Mouse (Mus musculus): ENCODE results near the gene Aif1. TPM values are rescaled to one million over a fixed set of nuclear protein-coding genes. Genes with fewer than 3 reads are reported as not detected.

Aif1 gene
- total and polyA plus RNA-seq, 3 experiments: 7.0 to 14.7 (median 14.1) TPM

DNA sequence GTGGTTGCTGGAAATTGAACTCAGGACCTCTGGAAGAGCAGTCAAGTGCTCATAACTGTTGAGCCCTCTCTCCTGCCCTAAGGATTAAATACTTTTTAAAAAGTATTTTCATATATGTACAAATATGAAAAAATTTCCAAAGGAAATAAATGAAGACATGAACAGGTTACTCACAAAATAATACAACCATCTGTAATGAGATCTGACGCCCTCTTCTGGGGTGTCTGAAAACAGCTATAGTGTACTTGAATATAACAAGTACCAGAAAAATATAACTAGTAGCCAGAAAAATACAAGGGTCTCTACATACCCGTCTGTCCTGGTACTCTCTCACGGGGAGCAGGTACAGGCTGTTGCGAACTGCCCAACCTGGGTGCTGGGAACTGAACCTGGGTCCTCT, 48.8 kb upstream of the Aif1 start:
- in situ Hi-C loops (cut with MboI; ENCODE audit: low pct_ligation_motif_present, low pct_unique_long_range_greater_than_20kb, low sequenced_read_pairs) (no loop called here), dilution Hi-C loops (cut with MboI; ENCODE audit: extremely low pct_ligation_motif_present, extremely low pct_unique_long_range_greater_than_20kb, low sequenced_read_pairs) (no loop called here)
- Histone ChIP-seq H3K27me3 (replicated peaks) (no peaks in the 10 kb centered on the region), H3K27ac (ENCODE audit: insufficient read depth, low read depth) (no peak overlapping the region), H3K79me2 (replicated peaks; ENCODE audit: control insufficient read depth, extremely low read depth, insufficient read depth, poor library complexity, severe bottlenecking) (no peaks in the 10 kb centered on the region; the same call in none of the 2 replicates), H3K4me3 (replicated peaks in 1 of 3; ENCODE audit: low read depth in 2 of 3, low read length in 2 of 3, poor library complexity in 1 of 3) (no peak overlapping the region), H3K9me3 (replicated peaks; ENCODE audit: low read length) (no peaks in the 10 kb centered on the region), H3K4me2 (ENCODE audit: insufficient read depth, low read depth, poor library complexity, severe bottlenecking) (no peak overlapping the region), H3K4me1 (ENCODE audit: control insufficient read depth in 1 of 2, insufficient read depth in 2 of 2) (peaks cover 21 to 76% of the 10 kb centered on the region in 2 experiments), H3K36me3 (replicated peaks in 1 of 2; ENCODE audit: control insufficient read depth in 1 of 2, insufficient read depth in 1 of 2, low read length in 1 of 2) (peaks cover 48 to 76% of the 10 kb centered on the region in 2 experiments), H3K9ac (ENCODE audit: insufficient read depth, low read depth) (no peak overlapping the region)
- TF ChIP-seq SMC3 (IDR thresholded peaks at IDR 0.05; ENCODE audit: low read depth, low read length): peak; percentile 13; the same call in 1 of the 2 replicates
- no peak for TF ChIP-seq MAFK (IDR thresholded peaks at IDR 0.05; ENCODE audit: insufficient replicate concordance, low read length)
- DNase-seq (ENCODE audit: extremely low read depth): no peak

DNA sequence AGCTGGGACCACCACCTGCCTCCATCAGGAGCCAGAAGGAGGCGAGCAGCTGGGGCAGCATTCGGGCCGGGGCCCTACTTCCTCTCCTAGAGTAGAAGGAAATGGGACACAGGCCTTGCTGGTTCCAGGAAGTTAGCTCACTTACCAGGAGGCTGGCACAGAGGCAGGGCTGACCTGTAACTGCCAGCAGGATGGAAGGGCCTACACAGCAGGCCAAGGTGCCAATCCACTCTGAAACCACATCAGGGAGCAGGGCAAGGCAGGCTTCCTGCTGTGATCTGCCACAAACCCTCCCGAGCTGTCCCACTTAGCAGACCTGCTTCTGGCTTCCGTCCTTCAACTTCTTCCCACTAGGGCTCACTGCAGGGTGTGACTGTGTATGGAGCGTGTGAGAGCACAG, 46.4 kb upstream of the Aif1 start:
- Histone ChIP-seq H3K4me3 (replicated peaks in 1 of 3; ENCODE audit: low read depth in 2 of 3, low read length in 2 of 3, poor library complexity in 1 of 3) (no peak overlapping the region), H3K4me2 (ENCODE audit: insufficient read depth, low read depth, poor library complexity, severe bottlenecking) (no peak overlapping the region), H3K27me3 (replicated peaks) (no peaks in the 10 kb centered on the region), H3K79me2 (replicated peaks; ENCODE audit: control insufficient read depth, extremely low read depth, insufficient read depth, poor library complexity, severe bottlenecking) (no peaks in the 10 kb centered on the region; the same call in none of the 2 replicates), H3K9me3 (replicated peaks; ENCODE audit: low read length) (no peaks in the 10 kb centered on the region), H3K9ac (ENCODE audit: insufficient read depth, low read depth) (no peak overlapping the region), H3K27ac (ENCODE audit: insufficient read depth, low read depth) (peak overlapping the region; percentile 43), H3K36me3 (replicated peaks in 1 of 2; ENCODE audit: control insufficient read depth in 1 of 2, insufficient read depth in 1 of 2, low read length in 1 of 2) (peaks cover 29 to 54% of the 10 kb centered on the region in 2 experiments), H3K4me1 (ENCODE audit: control insufficient read depth in 1 of 2, insufficient read depth in 2 of 2) (peaks cover 31 to 84% of the 10 kb centered on the region in 2 experiments)
- no peak for TF ChIP-seq MAX (IDR thresholded peaks at IDR 0.05; ENCODE audit: low read length)
- no peak for TF ChIP-seq MYC (IDR thresholded peaks at IDR 0.05; ENCODE audit: low read depth, low read length)
- TF ChIP-seq GABPA (IDR thresholded peaks at IDR 0.05; ENCODE audit: insufficient replicate concordance, low read depth, low read length): no peak
- TF ChIP-seq MAZ (IDR thresholded peaks at IDR 0.05; ENCODE audit: low read depth, low read length): no peak
- dilution Hi-C loops (cut with MboI; ENCODE audit: extremely low pct_ligation_motif_present, extremely low pct_unique_long_range_greater_than_20kb, low sequenced_read_pairs): no loop called here
- DNase-seq (ENCODE audit: extremely low read depth): no peak
- in situ Hi-C loops (cut with MboI; ENCODE audit: low pct_ligation_motif_present, low pct_unique_long_range_greater_than_20kb, low sequenced_read_pairs): no loop called here

DNA sequence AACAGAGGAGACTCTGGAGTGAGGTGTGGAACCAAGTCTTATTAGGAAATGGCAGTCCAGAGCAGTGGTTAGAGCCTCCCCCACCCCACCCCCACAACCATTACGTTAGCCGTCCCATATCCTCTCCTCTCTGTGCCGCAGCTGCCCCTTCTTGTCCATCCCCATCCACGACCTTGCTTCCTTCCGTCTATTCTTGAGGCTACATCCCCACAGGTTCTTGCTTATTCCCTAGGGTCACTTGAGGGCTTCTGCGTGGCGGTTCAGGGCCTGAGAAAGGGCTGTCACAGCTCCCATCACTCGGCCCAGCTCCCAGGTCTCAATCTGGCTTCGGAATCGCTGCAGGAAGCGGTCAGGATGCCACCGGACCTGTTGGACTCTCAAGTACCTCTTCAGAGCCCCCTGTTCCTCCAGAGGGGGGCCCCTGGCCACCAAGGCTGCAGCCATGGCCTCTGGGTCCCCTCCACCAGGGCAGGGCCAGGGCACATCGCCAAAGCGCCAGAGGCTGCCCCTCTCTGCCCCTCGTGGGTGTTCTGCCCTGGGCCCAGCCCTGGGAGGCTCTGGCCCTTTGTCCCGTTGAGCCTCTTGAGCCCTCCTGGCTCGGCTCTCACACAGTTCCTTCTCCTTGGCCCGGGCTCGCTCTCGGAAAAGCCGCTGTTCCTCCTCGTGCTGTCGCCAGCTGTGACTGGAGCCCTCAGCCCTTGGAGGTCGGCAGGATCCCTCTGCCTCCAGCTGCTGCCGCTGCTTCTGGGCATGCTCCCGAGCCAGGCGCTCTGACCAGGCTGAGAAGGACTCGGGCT, 44.5 kb upstream of the Aif1 start, which contains the start of gene Gm16181:
Gm16181 (plus strand) TSS at position 679 of the 797 bp plus-strand sequence.
- Histone ChIP-seq H3K79me2 (replicated peaks; ENCODE audit: control insufficient read depth, extremely low read depth, insufficient read depth, poor library complexity, severe bottlenecking) (no peaks in the 10 kb centered on the region; the same call in none of the 2 replicates), H3K27me3 (replicated peaks) (no peaks in the 10 kb centered on the region), H3K36me3 (replicated peaks in 1 of 2; ENCODE audit: control insufficient read depth in 1 of 2, insufficient read depth in 1 of 2, low read length in 1 of 2) (peaks cover 29 to 42% of the 10 kb centered on the region in 2 experiments), H3K9me3 (replicated peaks; ENCODE audit: low read length) (no peaks in the 10 kb centered on the region), H3K9ac (ENCODE audit: insufficient read depth, low read depth) (no peak within 1 kb of the TSS), H3K4me3 (replicated peaks in 1 of 3; ENCODE audit: low read depth in 2 of 3, low read length in 2 of 3, poor library complexity in 1 of 3) (no peak within 1 kb of the TSS), H3K4me1 (ENCODE audit: control insufficient read depth in 1 of 2, insufficient read depth in 2 of 2) (peaks cover 27 to 74% of the 10 kb centered on the region in 2 experiments), H3K27ac (ENCODE audit: insufficient read depth, low read depth) (peak within 1 kb of the TSS; percentile 92), H3K4me2 (ENCODE audit: insufficient read depth, low read depth, poor library complexity, severe bottlenecking) (peak within 1 kb of the TSS; percentile 43)
- in situ Hi-C loops (cut with MboI; ENCODE audit: low pct_ligation_motif_present, low pct_unique_long_range_greater_than_20kb, low sequenced_read_pairs) (no loop called here), dilution Hi-C loops (cut with MboI; ENCODE audit: extremely low pct_ligation_motif_present, extremely low pct_unique_long_range_greater_than_20kb, low sequenced_read_pairs) (no loop called here)
- no peak for DNase-seq (ENCODE audit: extremely low read depth)
- TF ChIP-seq ETS1 (conservative IDR thresholded peaks at IDR 0.05; ENCODE audit: low read depth, low read length) (no peak), KAT2A (IDR thresholded peaks at IDR 0.05; ENCODE audit: insufficient replicate concordance, low read length) (no peak), NELFE (IDR thresholded peaks at IDR 0.05; ENCODE audit: low read depth, low read length) (no peak), ZNF384 (IDR thresholded peaks at IDR 0.05; ENCODE audit: low read depth, low read length) (no peak), CHD2 (IDR thresholded peaks at IDR 0.05; ENCODE audit: low read length) (peak; percentile 25; the same call in 1 of the 2 replicates), POLR2A (IDR thresholded peaks at IDR 0.05; ENCODE audit: low read depth, low read length) (no peak), MAZ (IDR thresholded peaks at IDR 0.05; ENCODE audit: low read depth, low read length) (no peak), EP300 (IDR thresholded peaks at IDR 0.05; ENCODE audit: low read length) (peak; percentile 42; the same call in 1 of the 2 replicates), TCF12 (IDR thresholded peaks at IDR 0.05; ENCODE audit: low read depth, low read length) (no peak)

Measured in CH12.LX (cell line).